Mouse (Mus musculus) MEL (cell line): ENCODE measurements at regions not wholly inside any gene's neighbourhood (a gene's known extent, or its start where the extent isn't known, plus 50 kb on each side); places are given as distances from the start of the nearest gene placed in this dataset.

Source experiments
- DNase-seq: peaks from one replicate; pipeline ENCODE4 v3.0.0; 2011; ENCODE audit warnings: low read depth, low spot score
- H3K27ac ChIP-seq: 2 replicates; pipeline ENCODE4 v1.5.1; 2012; ENCODE audit warnings: low read depth, mild to moderate bottlenecking, control low read depth, low read length, moderate library complexity; ENCODE audit not compliant: control insufficient read depth
- H3K27me3 ChIP-seq, 2 experiments: fragments of 150-350 bp in 1 of 2; sonication (generic) in 1 of 2; 2 replicates each; pipeline ENCODE4 v1.6.1; 2012; ENCODE audit warnings: low read length in 2 of 2, mild to moderate bottlenecking in 2 of 2, improper control_type of control experiment in 1 of 2, moderate library complexity in 1 of 2; ENCODE audit not compliant: insufficient read depth in 2 of 2, control insufficient read depth in 1 of 2
- H3K36me3 ChIP-seq, 2 experiments: 2 replicates each; pipeline ENCODE4 v1.6.1; 2012 to 2014; ENCODE audit warnings: low read length in 2 of 2, improper control_type of control experiment in 1 of 2, inconsistent platforms in 1 of 2, mild to moderate bottlenecking in 1 of 2; ENCODE audit not compliant: insufficient read depth in 2 of 2, control insufficient read depth in 1 of 2
- H3K4me1 ChIP-seq, 2 experiments: fragments of 150-350 bp in 1 of 2; sonication (generic) in 1 of 2; 2 replicates each; pipeline ENCODE4 v1.6.1; 2012; ENCODE audit warnings: low read length in 2 of 2, improper control_type of control experiment in 1 of 2, mild to moderate bottlenecking in 1 of 2; ENCODE audit not compliant: insufficient read depth in 2 of 2, control insufficient read depth in 1 of 2
- H3K4me3 ChIP-seq, 2 experiments: fragments of 150-350 bp in 1 of 2; sonication (generic) in 1 of 2; 2 replicates each; pipeline ENCODE4 v1.5.1; 2012; ENCODE audit warnings: low read depth in 2 of 2, low read length in 2 of 2, mild to moderate bottlenecking in 2 of 2, moderate library complexity in 2 of 2, control low read depth in 1 of 2, improper control_type of control experiment in 1 of 2; ENCODE audit not compliant: control insufficient read depth in 1 of 2, insufficient read depth in 1 of 2
- H3K79me2 ChIP-seq: 2 replicates; pipeline ENCODE4 v1.6.1; 2012; ENCODE audit warnings: mild to moderate bottlenecking, low read length, moderate library complexity; ENCODE audit not compliant: control insufficient read depth, poor library complexity, insufficient read depth
- H3K9ac ChIP-seq: 2 replicates; pipeline ENCODE4 v1.6.1; 2012; ENCODE audit warnings: low read depth, mild to moderate bottlenecking, control low read depth, low read length, moderate library complexity; ENCODE audit not compliant: control insufficient read depth, poor library complexity, severe bottlenecking
- H3K9me3 ChIP-seq: fragments of 150-350 bp; sonication (generic); replicated peaks from 2 replicates; pipeline ENCODE4 v1.6.1; 2012; ENCODE audit warnings: mild to moderate bottlenecking, low read length, improper control_type of control experiment, moderate library complexity; ENCODE audit not compliant: insufficient read depth
- CHD2 ChIP-seq: IDR thresholded peaks from 2 replicates; pipeline ENCODE4 v1.6.1; 2011; ENCODE audit warnings: low read length, improper control_type of control experiment
- CTCF ChIP-seq, 3 experiments: IDR thresholded peaks in 2 of 3; conservative IDR thresholded peaks in 1 of 3; 2 replicates each; pipeline ENCODE4 v1.5.1; 2011 to 2012; ENCODE audit warnings: low read length in 3 of 3, low read depth in 2 of 3, mild to moderate bottlenecking in 2 of 3, improper control_type of control experiment in 1 of 3, inconsistent platforms in 1 of 3, mixed read lengths in 1 of 3, moderate library complexity in 1 of 3; ENCODE audit not compliant: control insufficient read depth in 1 of 3, insufficient read depth in 1 of 3, poor library complexity in 1 of 3, severe bottlenecking in 1 of 3
- E2F4 ChIP-seq: IDR thresholded peaks from 2 replicates; pipeline ENCODE4 v1.6.1; 2011; ENCODE audit warnings: low read depth, low read length, improper control_type of control experiment, borderline replicate concordance
- ELF1 ChIP-seq: IDR thresholded peaks from 2 replicates; pipeline ENCODE4 v1.6.1; 2014; ENCODE audit warnings: low read depth, mild to moderate bottlenecking, inconsistent platforms, low read length, improper control_type of control experiment, moderate library complexity
- EP300 ChIP-seq, 2 experiments: IDR thresholded peaks; 2 replicates each; pipeline ENCODE4 v1.6.1; 2011; ENCODE audit warnings: improper control_type of control experiment in 2 of 2, low read length in 2 of 2, low read depth in 1 of 2, mild to moderate bottlenecking in 1 of 2
- ETS1 ChIP-seq: IDR thresholded peaks from 2 replicates; pipeline ENCODE4 v1.6.1; 2012; ENCODE audit warnings: low read depth, mild to moderate bottlenecking, inconsistent platforms, low read length, improper control_type of control experiment, moderate library complexity
- GABPA ChIP-seq: IDR thresholded peaks from 2 replicates; pipeline ENCODE4 v1.6.1; 2012; ENCODE audit warnings: low read depth, mild to moderate bottlenecking, inconsistent platforms, low read length, improper control_type of control experiment, moderate library complexity
- HCFC1 ChIP-seq: IDR thresholded peaks from 2 replicates; pipeline ENCODE4 v1.6.1; 2012; ENCODE audit warnings: low read depth, mild to moderate bottlenecking, inconsistent platforms, low read length, improper control_type of control experiment, moderate library complexity
- JUND ChIP-seq: IDR thresholded peaks from 2 replicates; pipeline ENCODE4 v1.6.1; 2011; ENCODE audit warnings: low read depth, mild to moderate bottlenecking, improper control_type of control experiment, low read length
- MAFK ChIP-seq: IDR thresholded peaks from 2 replicates; pipeline ENCODE4 v1.6.1; 2011; ENCODE audit warnings: low read depth, mild to moderate bottlenecking, low read length, improper control_type of control experiment, borderline replicate concordance
- MAZ ChIP-seq: IDR thresholded peaks from 2 replicates; pipeline ENCODE4 v1.6.1; 2012; ENCODE audit warnings: low read depth, mild to moderate bottlenecking, inconsistent platforms, low read length, improper control_type of control experiment
- MYB ChIP-seq: IDR thresholded peaks from 2 replicates; pipeline ENCODE4 v1.6.1; 2011; ENCODE audit warnings: mild to moderate bottlenecking, low read depth, low read length, improper control_type of control experiment
- MYC ChIP-seq: IDR thresholded peaks from 2 replicates; pipeline ENCODE4 v1.6.1; 2011; ENCODE audit warnings: low read depth, mild to moderate bottlenecking, low read length, improper control_type of control experiment, moderate library complexity
- POLR2A ChIP-seq, 2 experiments: IDR thresholded peaks; 2 replicates each; pipeline ENCODE4 v1.6.1; 2011 to 2012; ENCODE audit warnings: low read length in 2 of 2, mild to moderate bottlenecking in 2 of 2, control low read depth in 1 of 2, improper control_type of control experiment in 1 of 2, low read depth in 1 of 2, moderate library complexity in 1 of 2; ENCODE audit not compliant: control insufficient read depth in 1 of 2, insufficient read depth in 1 of 2, poor library complexity in 1 of 2
- POLR2AphosphoS2 ChIP-seq: IDR thresholded peaks from 2 replicates; pipeline ENCODE4 v1.6.1; 2011; ENCODE audit warnings: low read length, improper control_type of control experiment
- RCOR1 ChIP-seq: IDR thresholded peaks from 2 replicates; pipeline ENCODE4 v1.6.1; 2012; ENCODE audit warnings: low read depth, mild to moderate bottlenecking, inconsistent platforms, low read length, improper control_type of control experiment
- TAL1 ChIP-seq: IDR thresholded peaks from 2 replicates; pipeline ENCODE4 v1.6.1; 2012; ENCODE audit warnings: mild to moderate bottlenecking, inconsistent platforms, low read length, moderate library complexity, mixed read lengths
- TBP ChIP-seq: IDR thresholded peaks from 2 replicates; pipeline ENCODE4 v1.8.0; 2011; ENCODE audit warnings: low read depth, low read length, improper control_type of control experiment
- TCF12 ChIP-seq: IDR thresholded peaks from 2 replicates; pipeline ENCODE4 v1.6.1; 2014; ENCODE audit warnings: low read depth, mild to moderate bottlenecking, inconsistent platforms, low read length, improper control_type of control experiment, moderate library complexity
- USF1 ChIP-seq: IDR thresholded peaks from 2 replicates; pipeline ENCODE4 v1.6.1; 2014; ENCODE audit warnings: low read depth, mild to moderate bottlenecking, inconsistent platforms, low read length, improper control_type of control experiment, moderate library complexity
- ZC3H11A ChIP-seq: IDR thresholded peaks from 2 replicates; pipeline ENCODE4 v1.6.1; 2012; ENCODE audit warnings: low read depth, mild to moderate bottlenecking, inconsistent platforms, low read length, improper control_type of control experiment
- ZKSCAN1 ChIP-seq: IDR thresholded peaks from 2 replicates; pipeline ENCODE4 v1.6.1; 2012; ENCODE audit warnings: low read depth, mild to moderate bottlenecking, inconsistent platforms, low read length, improper control_type of control experiment, moderate library complexity
- ZMIZ1 ChIP-seq: IDR thresholded peaks from 2 replicates; pipeline ENCODE4 v1.6.1; 2012; ENCODE audit warnings: low read depth, mild to moderate bottlenecking, inconsistent platforms, low read length, improper control_type of control experiment, moderate library complexity
- ZNF384 ChIP-seq: IDR thresholded peaks from 2 replicates; pipeline ENCODE4 v1.6.1; 2012; ENCODE audit warnings: low read depth, mild to moderate bottlenecking, inconsistent platforms, low read length, improper control_type of control experiment

DNA sequence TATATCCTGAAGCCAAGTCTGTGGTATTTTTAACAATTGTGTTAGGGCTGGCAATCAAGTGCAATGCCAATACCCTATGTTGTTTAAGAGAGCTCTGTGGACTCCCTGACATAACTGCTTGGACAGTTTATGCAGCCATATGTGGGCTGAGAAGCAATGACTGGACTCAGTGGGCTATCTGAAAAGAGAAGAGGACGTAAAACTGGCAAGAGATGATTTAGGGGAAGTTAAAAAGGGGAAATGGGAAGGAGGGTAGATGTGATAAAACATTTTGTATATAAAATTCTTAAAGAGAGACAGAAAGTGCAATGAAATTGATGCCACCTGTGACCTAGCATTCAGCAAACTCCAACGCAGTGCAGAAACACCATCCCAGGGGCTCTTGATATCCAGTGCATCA, 76.9 kb upstream of the Slc28a3 start:
- H3K4me3 ChIP-seq: no peak overlapping the region

DNA sequence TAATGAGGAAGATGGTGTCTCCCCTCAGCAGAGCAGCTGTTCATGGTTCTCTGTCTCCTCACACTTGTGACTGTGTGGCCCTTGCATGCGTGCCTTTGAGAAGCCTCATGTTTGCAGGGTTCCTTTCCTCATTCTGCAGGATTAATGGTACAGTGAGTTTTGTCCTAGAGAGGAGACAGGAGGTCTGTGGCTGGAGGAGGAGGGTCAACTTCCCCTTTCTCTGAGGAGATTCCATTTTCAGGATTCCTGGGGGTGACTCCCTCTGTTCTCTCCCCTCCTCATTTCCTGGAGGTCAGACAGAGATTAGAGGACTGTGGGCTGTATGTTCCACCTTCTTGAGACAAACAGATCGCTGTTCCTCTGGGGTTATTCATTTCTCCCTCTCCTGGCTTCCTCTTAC, 77.6 kb upstream of the Slc28a3 start:
- no peak overlapping the region for H3K4me3 ChIP-seq
- peaks cover 0 to 8% of the 10 kb centered on the region in 2 experiments; a peak in 1 of 4 replicates for H3K36me3 ChIP-seq
- peak; percentile 35 for DNase-seq
- no peak for TF ChIP-seq ELF1
- H3K79me2 ChIP-seq: no peaks in the 10 kb centered on the region
- H3K27ac ChIP-seq: no peak overlapping the region
- H3K27me3 ChIP-seq: no peaks in the 10 kb centered on the region
- H3K4me1 ChIP-seq: peaks cover 0 to 13% of the 10 kb centered on the region in 2 experiments; a peak in 3 of 4 replicates
- H3K9me3 ChIP-seq: no peaks in the 10 kb centered on the region
- no peak overlapping the region for H3K9ac ChIP-seq

More for the DNA sequence above, 76.9 kb upstream of the Slc28a3 start:
- Histone ChIP-seq H3K9ac (no peak overlapping the region), H3K27me3 (no peaks in the 10 kb centered on the region), H3K36me3 (peaks cover 0 to 8% of the 10 kb centered on the region in 2 experiments; a peak in 1 of 4 replicates), H3K9me3 (no peaks in the 10 kb centered on the region), H3K79me2 (no peaks in the 10 kb centered on the region), H3K27ac (no peak overlapping the region), H3K4me1 (peaks cover 0 to 13% of the 10 kb centered on the region in 2 experiments; a peak in 3 of 4 replicates)
- TF ChIP-seq MYC: no peak
- peak in 1 of 2 experiments; percentile 57; a peak in 2 of 4 replicates for TF ChIP-seq EP300 (IDR thresholded peaks at IDR 0.05; ENCODE audit: low read depth in 1 of 2, low read length in 2 of 2)
- TF ChIP-seq HCFC1: no peak
- DNase-seq: peak; percentile 48

DNA sequence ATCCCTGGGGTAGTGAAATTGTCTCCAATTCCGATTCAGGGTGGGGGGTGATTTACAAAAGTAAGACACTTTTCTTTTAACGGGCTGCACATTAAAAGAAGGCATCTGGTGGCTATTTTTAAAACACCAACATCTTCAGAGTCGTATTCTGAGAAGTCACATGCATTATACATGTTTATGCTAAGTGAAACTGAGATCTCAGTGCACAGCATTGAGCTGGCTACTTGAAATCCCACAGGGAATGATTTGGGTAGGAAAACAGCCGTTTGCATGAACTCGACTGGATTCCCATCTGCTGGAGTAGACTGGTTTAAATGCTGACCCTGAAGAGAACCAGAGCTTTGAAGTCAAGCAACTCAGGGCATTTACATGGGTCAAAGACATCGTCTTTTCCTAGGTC, 84.0 kb upstream of the Slc28a3 start:
- Histone ChIP-seq H3K4me1 (no peaks in the 10 kb centered on the region), H3K9ac (no peak overlapping the region), H3K27me3 (no peaks in the 10 kb centered on the region; a peak in 1 of 4 replicates), H3K79me2 (no peaks in the 10 kb centered on the region), H3K9me3 (no peaks in the 10 kb centered on the region), H3K36me3 (no peaks in the 10 kb centered on the region), H3K27ac (no peak overlapping the region), H3K4me3 (no peak overlapping the region)
- TF ChIP-seq TBP (no peak), RCOR1 (no peak), JUND (no peak), ZNF384 (no peak), POLR2AphosphoS2 (no peak), ZC3H11A (no peak), E2F4 (no peak), POLR2A (IDR thresholded peaks at IDR 0.05; ENCODE audit: control insufficient read depth in 1 of 2, insufficient read depth in 1 of 2, low read depth in 1 of 2, low read length in 2 of 2, poor library complexity in 1 of 2) (no peak), MAFK (no peak), TCF12 (no peak), GABPA (no peak), CHD2 (no peak), ZKSCAN1 (no peak), MYB (no peak), MAZ (no peak), USF1 (no peak), ZMIZ1 (no peak), TAL1 (no peak), CTCF (IDR thresholded peaks at IDR 0.05 in 2 of 3, conservative IDR thresholded peaks at IDR 0.05 in 1 of 3; ENCODE audit: control insufficient read depth in 1 of 3, insufficient read depth in 1 of 3, low read depth in 2 of 3, low read length in 3 of 3, poor library complexity in 1 of 3, severe bottlenecking in 1 of 3) (no peak), ETS1 (no peak)
- DNase-seq: no peak
